ENCODE assay signal across 8 mouse cellular contexts in genomic region chr3:107332960-107333380, GRCm38 (mm10). TPM values are rescaled to one million over a fixed set of nuclear protein-coding genes. Genes with fewer than 3 reads are reported as not detected.
DNase-seq lines count a peak whose midpoint lies in the region; ATAC-seq and TF ChIP-seq lines count a peak whose summit lies in the region.

No protein-coding gene starts in this region.

- H3K4me2 ChIP-seq in lung, embryonic 15.5 days: peak overlapping the region; percentile 89

- H3K9ac ChIP-seq in MEL (ENCODE audit: control insufficient read depth, low read depth, low read length, poor library complexity, severe bottlenecking): peak overlapping the region; percentile 98
- H3K9ac ChIP-seq in lung, embryonic 15.5 days: peak overlapping the region; percentile 94

- H3K27me3 ChIP-seq in MEL (ENCODE audit: control insufficient read depth in 1 of 2, insufficient read depth in 2 of 2, low read length in 2 of 2): no peaks in the 10 kb centered on the region
- no peaks in the 10 kb centered on the region for H3K27me3 ChIP-seq in lung, embryonic 15.5 days

- H3K9me3 ChIP-seq in MEL (replicated peaks; ENCODE audit: insufficient read depth, low read length): no peaks in the 10 kb centered on the region
- no peaks in the 10 kb centered on the region for H3K9me3 ChIP-seq in lung, embryonic 15.5 days

- TF ChIP-seq POLR2A in MEL (IDR thresholded peaks at IDR 0.05; ENCODE audit: control insufficient read depth in 1 of 2, insufficient read depth in 1 of 2, low read depth in 1 of 2, low read length in 2 of 2, poor library complexity in 1 of 2): peak in 1 of 2 experiments; percentile 82

- no peak for TF ChIP-seq RAD21 in MEL (IDR thresholded peaks at IDR 0.05; ENCODE audit: low read depth, low read length)

- DNase-seq in MEL (ENCODE audit: low read depth, low spot score): peak; percentile 99
- peak; percentile 100 for DNase-seq in cerebellum, adult 9-10 months
- peak; percentile 100 for DNase-seq in forelimb bud, embryonic 11.5 days (ENCODE audit: low read depth, low spot score)
- DNase-seq in heart, postnatal 4 days: peak; percentile 95
- peak; percentile 97 to 99 for DNase-seq in layer of hippocampus, adult 8-10 months (ENCODE audit: low spot score in 2 of 2)
- peak; percentile 97 for DNase-seq in ovary, adult 18-20 months (ENCODE audit: low spot score)
- peak; percentile 92 to 95 for DNase-seq in thymus, postnatal 10 days (ENCODE audit: low spot score in 2 of 2)

- H3K79me2 ChIP-seq in MEL (ENCODE audit: control insufficient read depth, insufficient read depth, low read length, poor library complexity): peaks cover 41% of the 10 kb centered on the region

- ATAC-seq in lung, embryonic 15.5 days (ENCODE audit: borderline replicate concordance, extremely low read depth, low FRiP score, low TSS enrichment): peak; percentile 96

- TF ChIP-seq CTCF in MEL (IDR thresholded peaks at IDR 0.05 in 2 of 3, conservative IDR thresholded peaks at IDR 0.05 in 1 of 3; ENCODE audit: control insufficient read depth in 1 of 3, insufficient read depth in 1 of 3, low read depth in 2 of 3, low read length in 3 of 3, poor library complexity in 1 of 3, severe bottlenecking in 1 of 3): no peak

- peak overlapping the region; percentile 95 for H3K27ac ChIP-seq in MEL (ENCODE audit: control insufficient read depth, low read depth, low read length)
- H3K27ac ChIP-seq in lung, embryonic 15.5 days: peak overlapping the region; percentile 99

- no peak for TF ChIP-seq EP300 in MEL (IDR thresholded peaks at IDR 0.05; ENCODE audit: low read depth in 1 of 2, low read length in 2 of 2)

- H3K36me3 ChIP-seq in MEL (ENCODE audit: control insufficient read depth in 1 of 2, insufficient read depth in 2 of 2, low read length in 2 of 2): peaks cover 16 to 17% of the 10 kb centered on the region in 2 experiments
- H3K36me3 ChIP-seq in lung, embryonic 15.5 days: peaks cover 11% of the 10 kb centered on the region; the same call in 1 of the 2 replicates

- H3K4me3 ChIP-seq in MEL (ENCODE audit: control insufficient read depth in 1 of 2, insufficient read depth in 1 of 2, low read depth in 2 of 2, low read length in 2 of 2): peak overlapping the region; percentile 62 to 95
- H3K4me3 ChIP-seq in lung, embryonic 15.5 days: peak overlapping the region; percentile 98

- H3K4me1 ChIP-seq in MEL (ENCODE audit: control insufficient read depth in 1 of 2, insufficient read depth in 2 of 2, low read length in 2 of 2): peaks cover 0 to 2% of the 10 kb centered on the region in 2 experiments; a peak in 2 of 4 replicates
- peaks cover 25% of the 10 kb centered on the region for H3K4me1 ChIP-seq in lung, embryonic 15.5 days

- WGBS in lung, embryonic 15.5 days: under 1% methylated on average over 37 of the region's 37 CpGs

TF ChIP-seq in MEL, 35 proteins besides CTCF, POLR2A, EP300 and RAD21:
- TF ChIP-seq TCF12 (IDR thresholded peaks at IDR 0.05; ENCODE audit: low read depth, low read length) (peak; percentile 83), POLR2AphosphoS2 (IDR thresholded peaks at IDR 0.05; ENCODE audit: low read length) (peak; percentile 76; the same call in 1 of the 2 replicates), E2F4 (IDR thresholded peaks at IDR 0.05; ENCODE audit: borderline replicate concordance, low read depth, low read length) (peak; percentile 97), MXI1 (IDR thresholded peaks at IDR 0.05; ENCODE audit: low read depth, low read length) (no peak), ETS1 (IDR thresholded peaks at IDR 0.05; ENCODE audit: low read depth, low read length) (no peak), MYB (IDR thresholded peaks at IDR 0.05; ENCODE audit: low read depth, low read length) (peak; percentile 81), POLR2AphosphoS5 (IDR thresholded peaks at IDR 0.05; ENCODE audit: borderline replicate concordance, low read depth, low read length) (no peak), SMC3 (IDR thresholded peaks at IDR 0.05; ENCODE audit: low read depth, low read length) (no peak), CHD1 (IDR thresholded peaks at IDR 0.05; ENCODE audit: low read depth, low read length) (no peak), BHLHE40 (IDR thresholded peaks at IDR 0.05; ENCODE audit: borderline replicate concordance, low read depth, low read length) (no peak), ELF1 (IDR thresholded peaks at IDR 0.05; ENCODE audit: low read depth, low read length) (no peak), NRF1 (IDR thresholded peaks at IDR 0.05; ENCODE audit: insufficient read depth, low read depth, low read length, poor library complexity, severe bottlenecking) (0 out of 2 replicates have a peak, but pooled peaks have one; percentile 20), HCFC1 (IDR thresholded peaks at IDR 0.05; ENCODE audit: low read depth, low read length) (peak; percentile 42; the same call in 1 of the 2 replicates), USF2 (IDR thresholded peaks at IDR 0.05; ENCODE audit: borderline replicate concordance in 1 of 2, insufficient read depth in 1 of 2, low read depth in 1 of 2, low read length in 2 of 2) (peak; percentile 55 to 77), NELFE (IDR thresholded peaks at IDR 0.05; ENCODE audit: low read depth, low read length) (peak; percentile 79), TBP (IDR thresholded peaks at IDR 0.05; ENCODE audit: low read depth, low read length) (peak; percentile 87), CHD2 (IDR thresholded peaks at IDR 0.05; ENCODE audit: low read length) (no peak), USF1 (IDR thresholded peaks at IDR 0.05; ENCODE audit: low read depth, low read length) (peak; percentile 97), MAX (IDR thresholded peaks at IDR 0.05; ENCODE audit: low read length) (peak; percentile 6), ZMIZ1 (IDR thresholded peaks at IDR 0.05; ENCODE audit: low read depth, low read length) (peak; percentile 73; the same call in 1 of the 2 replicates), KAT2A (conservative IDR thresholded peaks at IDR 0.05; ENCODE audit: low read depth, low read length) (no peak), RCOR1 (IDR thresholded peaks at IDR 0.05; ENCODE audit: low read depth, low read length) (no peak), MYC (IDR thresholded peaks at IDR 0.05; ENCODE audit: low read depth, low read length) (peak; percentile 54; the same call in 1 of the 2 replicates)

RNA-seq across cellular contexts. Expression of gene Rbm15, which starts 0.5 kb away (rescaled TPM):
- total RNA-seq in MEL (2012; rRNA removed): 29.4 and 33.1 TPM in 2 replicates
- polyA plus RNA-seq in MEL (2012; ENCODE audit: insufficient read depth in 1 of 2, insufficient read length in 2 of 2, low read depth in 1 of 2, low replicate concordance in 2 of 2, missing spikeins in 1 of 2): 10 to 100 TPM in 1 of 2 experiments, not detected in 1; 18.1 TPM
- 10 to 100 TPM; 33.0 to 35.1 TPM for total RNA-seq in heart, postnatal 4 days (2021)
- 10 to 100 TPM; 26.1 to 29.9 (median 28.4) TPM for total RNA-seq in layer of hippocampus, adult 8-10 months (2022)
- 15.0 and 15.4 TPM in 2 replicates for polyA plus RNA-seq in lung, embryonic 15.5 days (2015; fragmentation: Nextera tagmentation; extraction: Ambion mirVana)

RNA-seq across cellular contexts. Expression of gene Slc16a4, which starts 41.9 kb away (rescaled TPM):
- 0.04 TPM in 1 of 2 replicates, not detected in the other for total RNA-seq in MEL (2012; rRNA removed)
- under 1 TPM in 1 of 2 experiments, not detected in 1; 0.65 TPM for polyA plus RNA-seq in MEL (2012; ENCODE audit: insufficient read depth in 1 of 2, insufficient read length in 2 of 2, low read depth in 1 of 2, low replicate concordance in 2 of 2, missing spikeins in 1 of 2)
- total RNA-seq in heart, postnatal 4 days (2021): under 1 TPM; 0.31 to 0.32 TPM
- 1 to 10 TPM in 3 of 4 experiments, under 1 TPM in 1; 0.62 to 1.6 (median 1.1) TPM for total RNA-seq in layer of hippocampus, adult 8-10 months (2022)
- polyA plus RNA-seq in lung, embryonic 15.5 days (2015; fragmentation: Nextera tagmentation; extraction: Ambion mirVana): 2.5 and 2.6 TPM in 2 replicates

RNA-seq across cellular contexts. Expression of gene Lamtor5, which starts 54.3 kb away (rescaled TPM):
- 129 TPM in 2 replicates for total RNA-seq in MEL (2012; rRNA removed)
- polyA plus RNA-seq in MEL (2012; ENCODE audit: insufficient read depth in 1 of 2, insufficient read length in 2 of 2, low read depth in 1 of 2, low replicate concordance in 2 of 2, missing spikeins in 1 of 2): 100 to 1,000 TPM; 104 to 170 TPM
- 10 to 100 TPM; 69.7 to 70.3 TPM for total RNA-seq in heart, postnatal 4 days (2021)
- 10 to 100 TPM; 59.9 to 73.1 (median 66.1) TPM for total RNA-seq in layer of hippocampus, adult 8-10 months (2022)
- 187 and 188 TPM in 2 replicates for polyA plus RNA-seq in lung, embryonic 15.5 days (2015; fragmentation: Nextera tagmentation; extraction: Ambion mirVana)

Comparison
In these comparisons a context has a peak if more than half of its experiments do, and no peak if none do; other contexts are left out.
1. Peak in every context shown above with its lines: DNase-seq, ATAC-seq, H3K4me3 ChIP-seq and H3K27ac ChIP-seq.